Mouse (Mus musculus) embryonic facial prominence, embryonic 14.5 days (tissue): ENCODE data around the gene Gm49368. TPM values are rescaled to one million over a fixed set of nuclear protein-coding genes. Genes with fewer than 3 reads are reported as not detected.
A peak's percentile ranks its signal among the peaks of the same experiment; 100 is the strongest.

Experiments
- ATAC-seq: fragments of 200-750 bp; cut with Nextera tagmentation; 2 replicates; pipeline ENCODE4 v1.8.0; 2017; ENCODE audit warnings: low read depth, moderate number of reproducible peaks, moderate TSS enrichment
- DNase-seq: peaks from one replicate; pipeline ENCODE4 v3.0.0-alpha.2; 2015; ENCODE audit warnings: low spot score
- H3K27ac ChIP-seq: fragments of 300-500 bp; sonication (generic); replicated peaks from 2 replicates; pipeline ENCODE4 v1.5.1; 2014; ENCODE audit warnings: low read depth, mild to moderate bottlenecking, low read length, moderate library complexity
- H3K27me3 ChIP-seq: fragments of 300-500 bp; sonication (generic); replicated peaks from 2 replicates; pipeline ENCODE4 v1.6.1; 2014; ENCODE audit warnings: low read length; ENCODE audit not compliant: control insufficient read depth, insufficient read depth
- H3K36me3 ChIP-seq: fragments of 300-500 bp; sonication (generic); 2 replicates; pipeline ENCODE4 v1.6.1; 2014; ENCODE audit warnings: low read length, mixed read lengths; ENCODE audit not compliant: control insufficient read depth, insufficient read depth
- H3K4me1 ChIP-seq: fragments of 300-500 bp; sonication (generic); 2 replicates; pipeline ENCODE4 v1.6.1; 2014; ENCODE audit warnings: antibody characterized with exemption, low read length; ENCODE audit not compliant: control insufficient read depth, insufficient read depth
- H3K4me2 ChIP-seq: fragments of 300-500 bp; sonication (generic); 2 replicates; pipeline ENCODE4 v1.6.1; 2014; ENCODE audit warnings: low read depth, mild to moderate bottlenecking, low read length, moderate library complexity, mixed read lengths
- H3K4me3 ChIP-seq: fragments of 300-500 bp; sonication (generic); 2 replicates; pipeline ENCODE4 v1.5.1; 2014; ENCODE audit warnings: low read depth, mild to moderate bottlenecking, low read length
- H3K9ac ChIP-seq: fragments of 300-500 bp; sonication (generic); 2 replicates; pipeline ENCODE4 v1.6.1; 2014; ENCODE audit warnings: low read depth, mild to moderate bottlenecking, low read length, moderate library complexity, mixed read lengths
- H3K9me3 ChIP-seq: fragments of 300-500 bp; sonication (generic); 2 replicates; pipeline ENCODE4 v1.6.1; 2016; ENCODE audit warnings: low read length; ENCODE audit not compliant: control insufficient read depth
- WGBS: fragments of 180-500 bp; shearing (Covaris S2); extraction: QIAGEN DNeasy Blood & Tissue Kit; methylation state at CpG from one replicate; pipeline ENCODE4 v1.1.7; 2014; 5-methylcytosine and 5-hydroxymethylcytosine counted together
- polyA plus RNA-seq: library from polyadenylated mRNA; unstranded; fragments of >200 nt; fragmentation: Nextera tagmentation; extraction: Ambion mirVana; gene quantifications from 2 replicates; pipeline ENCODE4 v1.2.1, GENCODE M21; 2014

The Gm49368 gene
- polyA plus RNA-seq, 1 experiment from 2014 or later = not detected

- no peaks in the 10 kb centered on the region for H3K9me3 ChIP-seq
- no peaks in the 10 kb centered on the region for H3K36me3 ChIP-seq
- no peak overlapping the region for H3K4me2 ChIP-seq
- no peaks in the 10 kb centered on the region for H3K27me3 ChIP-seq
- ATAC-seq (no peak), DNase-seq (no peak)
- WGBS = 67% methylated on average over 2 of the region's 2 CpGs
- no peak overlapping the region for H3K4me3 ChIP-seq
- no peak overlapping the region for H3K27ac ChIP-seq
- H3K4me1 ChIP-seq = no peaks in the 10 kb centered on the region
- H3K9ac ChIP-seq = no peak overlapping the region
Observed at GRCm38 (mm10) chr7:128045640-128046039, 16.8 kb upstream of the Gm49368 start.

- no peak overlapping the region for H3K27ac ChIP-seq
- no peak overlapping the region for H3K4me2 ChIP-seq
- ATAC-seq (no peak), DNase-seq (no peak)
- 96% methylated on average over 4 of the region's 4 CpGs for WGBS
- H3K4me1 ChIP-seq = no peaks in the 10 kb centered on the region
- no peaks in the 10 kb centered on the region for H3K36me3 ChIP-seq
- no peak overlapping the region for H3K4me3 ChIP-seq
- H3K27me3 ChIP-seq = no peaks in the 10 kb centered on the region
- no peak overlapping the region for H3K9ac ChIP-seq
- H3K9me3 ChIP-seq = no peaks in the 10 kb centered on the region
Observed at GRCm38 (mm10) chr7:128048819-128049218, 13.7 kb upstream of the Gm49368 start.

GRCm38 (mm10) chr7:128049254-128049653 is 13.2 kb upstream of the Gm49368 start:
- H3K4me3 ChIP-seq = no peak overlapping the region
- no peak for DNase-seq
- H3K27me3 ChIP-seq = no peaks in the 10 kb centered on the region
- H3K9ac ChIP-seq = no peak overlapping the region
- 93% methylated on average over 2 of the region's 2 CpGs for WGBS
- no peak for ATAC-seq
- H3K9me3 ChIP-seq = no peaks in the 10 kb centered on the region
- H3K4me2 ChIP-seq = no peak overlapping the region
- no peak overlapping the region for H3K27ac ChIP-seq
- H3K36me3 ChIP-seq = no peaks in the 10 kb centered on the region
- no peaks in the 10 kb centered on the region for H3K4me1 ChIP-seq

- ATAC-seq = no peak
- Histone ChIP-seq H3K4me1 (no peaks in the 10 kb centered on the region), H3K4me2 (no peak overlapping the region), H3K4me3 (no peak overlapping the region), H3K9me3 (no peaks in the 10 kb centered on the region), H3K36me3 (no peaks in the 10 kb centered on the region), H3K27ac (no peak overlapping the region), H3K27me3 (no peaks in the 10 kb centered on the region), H3K9ac (no peak overlapping the region)
- DNase-seq = no peak
- 63% methylated on average over 4 of the region's 4 CpGs for whole genome bisulfite sequencing
Observed at GRCm38 (mm10) chr7:128050739-128051138, 11.7 kb upstream of the Gm49368 start.

- Histone ChIP-seq H3K27me3 (no peaks in the 10 kb centered on the region), H3K4me3 (no peak overlapping the region), H3K9me3 (no peaks in the 10 kb centered on the region), H3K27ac (no peak overlapping the region), H3K9ac (no peak overlapping the region), H3K36me3 (no peaks in the 10 kb centered on the region), H3K4me2 (no peak overlapping the region), H3K4me1 (no peaks in the 10 kb centered on the region)
- ATAC-seq (no peak), DNase-seq (no peak)
- WGBS = 73% methylated on average over 5 of the region's 5 CpGs
Observed at GRCm38 (mm10) chr7:128053061-128053460, 9.4 kb upstream of the Gm49368 start.

- Histone ChIP-seq H3K9me3 (no peaks in the 10 kb centered on the region), H3K27ac (no peak overlapping the region), H3K4me2 (no peak overlapping the region), H3K4me1 (no peaks in the 10 kb centered on the region), H3K36me3 (no peaks in the 10 kb centered on the region), H3K4me3 (no peak overlapping the region), H3K9ac (no peak overlapping the region), H3K27me3 (no peaks in the 10 kb centered on the region)
- ATAC-seq (no peak), DNase-seq (no peak)
- 71% methylated on average over 3 of the region's 3 CpGs for WGBS
Observed at GRCm38 (mm10) chr7:128056917-128057444, 5.5 kb upstream of the Gm49368 start.

- H3K4me3 ChIP-seq = no peak overlapping the region
Observed at GRCm38 (mm10) chr7:128057860-128058259, 4.6 kb upstream of the Gm49368 start.

GRCm38 (mm10) chr7:128058576-128058975 is 3.9 kb upstream of the Gm49368 start:
- Histone ChIP-seq H3K9ac (no peak overlapping the region), H3K27ac (no peak overlapping the region), H3K4me1 (no peaks in the 10 kb centered on the region), H3K9me3 (no peaks in the 10 kb centered on the region), H3K4me2 (no peak overlapping the region), H3K27me3 (no peaks in the 10 kb centered on the region), H3K36me3 (no peaks in the 10 kb centered on the region), H3K4me3 (no peak overlapping the region)
- peak; percentile 47; the same call in 1 of the 2 replicates for ATAC-seq
- WGBS = 75% methylated on average over 7 of the region's 7 CpGs
- DNase-seq = no peak

More at GRCm38 (mm10) chr7:128057860-128058259, 4.6 kb upstream of the Gm49368 start:
- Histone ChIP-seq H3K4me2 (no peak overlapping the region), H3K9me3 (no peaks in the 10 kb centered on the region), H3K4me1 (no peaks in the 10 kb centered on the region), H3K9ac (no peak overlapping the region), H3K27ac (no peak overlapping the region), H3K36me3 (no peaks in the 10 kb centered on the region), H3K27me3 (no peaks in the 10 kb centered on the region)
- no peak for DNase-seq
- no peak for ATAC-seq
- WGBS = 71% methylated on average over 8 of the region's 8 CpGs

- H3K9ac ChIP-seq = no peak overlapping the region
- no peak overlapping the region for H3K4me3 ChIP-seq
- H3K36me3 ChIP-seq = no peaks in the 10 kb centered on the region
- DNase-seq = no peak
- ATAC-seq = no peak
- no peak overlapping the region for H3K27ac ChIP-seq
- H3K27me3 ChIP-seq = no peaks in the 10 kb centered on the region
- H3K4me2 ChIP-seq = no peak overlapping the region
- WGBS = 68% methylated on average over 4 of the region's 4 CpGs
- no peaks in the 10 kb centered on the region for H3K4me1 ChIP-seq
- no peaks in the 10 kb centered on the region for H3K9me3 ChIP-seq
Observed at GRCm38 (mm10) chr7:128059091-128059490, 3.4 kb upstream of the Gm49368 start.
